Mouse (Mus musculus): ENCODE data around the gene Mvd. TPM values are rescaled to one million over a fixed set of nuclear protein-coding genes. Genes with fewer than 3 reads are reported as not detected.

The Mvd gene
- polyA plus RNA-seq, 1 experiment from 2014 or later: 46.3 TPM

- Histone ChIP-seq H3K4me1 (replicated peaks; ENCODE audit: control insufficient read depth, insufficient read depth, low read length) (peaks cover 9% of the 10 kb centered on the region; the same call in 1 of the 2 replicates), H3K9me3 (ENCODE audit: control insufficient read depth, low read length) (no peaks in the 10 kb centered on the region), H3K9ac (ENCODE audit: low read depth, low read length) (no peak within 1 kb of the TSS), H3K36me3 (ENCODE audit: control insufficient read depth, insufficient read depth, low read length) (no peaks in the 10 kb centered on the region), H3K4me2 (replicated peaks; ENCODE audit: low read depth, low read length) (peak within 1 kb of the TSS; percentile 50), H3K4me3 (ENCODE audit: low read depth, low read length) (peak within 1 kb of the TSS; percentile 29), H3K27ac (ENCODE audit: low read depth, low read length) (no peak within 1 kb of the TSS), H3K27me3 (ENCODE audit: control insufficient read depth, insufficient read depth, low read length) (peaks cover 33% of the 10 kb centered on the region)
- DNase-seq (ENCODE audit: low spot score) (peak; percentile 47), ATAC-seq (ENCODE audit: low FRiP score) (peak; percentile 65; the same call in 1 of the 2 replicates)
- 3% methylated on average over 54 of the region's 56 CpGs for WGBS
These were observed 17.6 kb upstream of the Mvd start, which contains the start of gene Snai3 for GRCm38 (mm10) chr8:122460524-122461472. TSS of gene Snai3 (minus strand) at chr8:122460733.

- H3K4me1 ChIP-seq (replicated peaks; ENCODE audit: control insufficient read depth, insufficient read depth, low read length): peaks cover 9% of the 10 kb centered on the region; the same call in 1 of the 2 replicates
- no peak overlapping the region for H3K9ac ChIP-seq (ENCODE audit: low read depth, low read length)
- no peaks in the 10 kb centered on the region for H3K36me3 ChIP-seq (ENCODE audit: control insufficient read depth, insufficient read depth, low read length)
- ATAC-seq (ENCODE audit: low FRiP score) (no peak), DNase-seq (ENCODE audit: low spot score) (peak; percentile 5)
- H3K27ac ChIP-seq (ENCODE audit: low read depth, low read length): no peak overlapping the region
- H3K9me3 ChIP-seq (ENCODE audit: control insufficient read depth, low read length): no peaks in the 10 kb centered on the region
- H3K27me3 ChIP-seq (ENCODE audit: control insufficient read depth, insufficient read depth, low read length): peaks cover 33% of the 10 kb centered on the region
- 33% methylated on average over 7 of the region's 7 CpGs for WGBS
- no peak overlapping the region for H3K4me3 ChIP-seq (ENCODE audit: low read depth, low read length)
- peak overlapping the region; percentile 50 for H3K4me2 ChIP-seq (replicated peaks; ENCODE audit: low read depth, low read length)
These were observed 16.8 kb upstream of the Mvd start for GRCm38 (mm10) chr8:122459990-122460389.

GRCm38 (mm10) chr8:122459218-122459900, 16.1 kb upstream of the Mvd start:
- no peak for ATAC-seq (ENCODE audit: low FRiP score)
- DNase-seq (ENCODE audit: low spot score): peak; percentile 27
- no peaks in the 10 kb centered on the region for H3K36me3 ChIP-seq (ENCODE audit: control insufficient read depth, insufficient read depth, low read length)
- no peak overlapping the region for H3K27ac ChIP-seq (ENCODE audit: low read depth, low read length)
- no peak overlapping the region for H3K9ac ChIP-seq (ENCODE audit: low read depth, low read length)
- peaks cover 33% of the 10 kb centered on the region for H3K27me3 ChIP-seq (ENCODE audit: control insufficient read depth, insufficient read depth, low read length)
- no peaks in the 10 kb centered on the region for H3K9me3 ChIP-seq (ENCODE audit: control insufficient read depth, low read length)
- H3K4me1 ChIP-seq (replicated peaks; ENCODE audit: control insufficient read depth, insufficient read depth, low read length): peaks cover 9% of the 10 kb centered on the region; the same call in 1 of the 2 replicates
- H3K4me2 ChIP-seq (replicated peaks; ENCODE audit: low read depth, low read length): no peak overlapping the region
- H3K4me3 ChIP-seq (ENCODE audit: low read depth, low read length): no peak overlapping the region
- WGBS: 48% methylated on average over 6 of the region's 6 CpGs

GRCm38 (mm10) chr8:122457171-122457570, 13.9 kb upstream of the Mvd start:
- Histone ChIP-seq H3K27me3 (ENCODE audit: control insufficient read depth, insufficient read depth, low read length) (peaks cover 33% of the 10 kb centered on the region), H3K36me3 (ENCODE audit: control insufficient read depth, insufficient read depth, low read length) (no peaks in the 10 kb centered on the region), H3K4me1 (replicated peaks; ENCODE audit: control insufficient read depth, insufficient read depth, low read length) (peaks cover 9% of the 10 kb centered on the region; the same call in 1 of the 2 replicates), H3K27ac (ENCODE audit: low read depth, low read length) (no peak overlapping the region), H3K4me2 (replicated peaks; ENCODE audit: low read depth, low read length) (no peak overlapping the region), H3K9ac (ENCODE audit: low read depth, low read length) (no peak overlapping the region), H3K4me3 (ENCODE audit: low read depth, low read length) (no peak overlapping the region), H3K9me3 (ENCODE audit: control insufficient read depth, low read length) (no peaks in the 10 kb centered on the region)
- 78% methylated on average over 11 of the region's 11 CpGs for WGBS
- DNase-seq (ENCODE audit: low spot score): no peak
- ATAC-seq (ENCODE audit: low FRiP score): no peak

GRCm38 (mm10) chr8:122454409-122454808, 11.2 kb upstream of the Mvd start:
- H3K27me3 ChIP-seq (ENCODE audit: control insufficient read depth, insufficient read depth, low read length): peaks cover 9% of the 10 kb centered on the region
- DNase-seq (ENCODE audit: low spot score): no peak
- H3K4me3 ChIP-seq (ENCODE audit: low read depth, low read length): no peak overlapping the region
- H3K27ac ChIP-seq (ENCODE audit: low read depth, low read length): no peak overlapping the region
- no peaks in the 10 kb centered on the region for H3K36me3 ChIP-seq (ENCODE audit: control insufficient read depth, insufficient read depth, low read length)
- H3K9ac ChIP-seq (ENCODE audit: low read depth, low read length): no peak overlapping the region
- H3K4me1 ChIP-seq (replicated peaks; ENCODE audit: control insufficient read depth, insufficient read depth, low read length): no peaks in the 10 kb centered on the region
- no peaks in the 10 kb centered on the region for H3K9me3 ChIP-seq (ENCODE audit: control insufficient read depth, low read length)
- ATAC-seq (ENCODE audit: low FRiP score): no peak
- 91% methylated on average over 6 of the region's 6 CpGs for WGBS
- no peak overlapping the region for H3K4me2 ChIP-seq (replicated peaks; ENCODE audit: low read depth, low read length)

- Histone ChIP-seq H3K9ac (ENCODE audit: low read depth, low read length) (no peak overlapping the region), H3K36me3 (ENCODE audit: control insufficient read depth, insufficient read depth, low read length) (no peaks in the 10 kb centered on the region), H3K27ac (ENCODE audit: low read depth, low read length) (no peak overlapping the region), H3K4me3 (ENCODE audit: low read depth, low read length) (no peak overlapping the region), H3K9me3 (ENCODE audit: control insufficient read depth, low read length) (no peaks in the 10 kb centered on the region), H3K27me3 (ENCODE audit: control insufficient read depth, insufficient read depth, low read length) (no peaks in the 10 kb centered on the region), H3K4me1 (replicated peaks; ENCODE audit: control insufficient read depth, insufficient read depth, low read length) (no peaks in the 10 kb centered on the region), H3K4me2 (replicated peaks; ENCODE audit: low read depth, low read length) (no peak overlapping the region)
- 85% methylated on average over 10 of the region's 10 CpGs for WGBS
- no peak for DNase-seq (ENCODE audit: low spot score)
- no peak for ATAC-seq (ENCODE audit: low FRiP score)
These were observed 8.9 kb upstream of the Mvd start for GRCm38 (mm10) chr8:122452154-122452553.

GRCm38 (mm10) chr8:122451161-122451703, 8.0 kb upstream of the Mvd start:
- H3K9ac ChIP-seq (ENCODE audit: low read depth, low read length): no peak overlapping the region
- H3K9me3 ChIP-seq (ENCODE audit: control insufficient read depth, low read length): no peaks in the 10 kb centered on the region
- no peak for ATAC-seq (ENCODE audit: low FRiP score)
- H3K4me3 ChIP-seq (ENCODE audit: low read depth, low read length): no peak overlapping the region
- DNase-seq (ENCODE audit: low spot score): no peak
- H3K4me1 ChIP-seq (replicated peaks; ENCODE audit: control insufficient read depth, insufficient read depth, low read length): no peaks in the 10 kb centered on the region
- 78% methylated on average over 7 of the region's 7 CpGs for WGBS
- H3K36me3 ChIP-seq (ENCODE audit: control insufficient read depth, insufficient read depth, low read length): no peaks in the 10 kb centered on the region
- no peak overlapping the region for H3K27ac ChIP-seq (ENCODE audit: low read depth, low read length)
- H3K4me2 ChIP-seq (replicated peaks; ENCODE audit: low read depth, low read length): no peak overlapping the region
- no peaks in the 10 kb centered on the region for H3K27me3 ChIP-seq (ENCODE audit: control insufficient read depth, insufficient read depth, low read length)

- H3K36me3 ChIP-seq (ENCODE audit: control insufficient read depth, insufficient read depth, low read length): no peaks in the 10 kb centered on the region
- no peak overlapping the region for H3K9ac ChIP-seq (ENCODE audit: low read depth, low read length)
- H3K4me3 ChIP-seq (ENCODE audit: low read depth, low read length): no peak overlapping the region
- H3K4me1 ChIP-seq (replicated peaks; ENCODE audit: control insufficient read depth, insufficient read depth, low read length): peaks cover 4% of the 10 kb centered on the region
- ATAC-seq (ENCODE audit: low FRiP score): no peak
- no peaks in the 10 kb centered on the region for H3K9me3 ChIP-seq (ENCODE audit: control insufficient read depth, low read length)
- no peak overlapping the region for H3K4me2 ChIP-seq (replicated peaks; ENCODE audit: low read depth, low read length)
- H3K27me3 ChIP-seq (ENCODE audit: control insufficient read depth, insufficient read depth, low read length): no peaks in the 10 kb centered on the region
- H3K27ac ChIP-seq (ENCODE audit: low read depth, low read length): no peak overlapping the region
- WGBS: 73% methylated on average over 3 of the region's 3 CpGs
- DNase-seq (ENCODE audit: low spot score): no peak
These were observed 2.0 kb upstream of the Mvd start for GRCm38 (mm10) chr8:122445203-122445602.
